Mouse (Mus musculus) skeletal muscle tissue, adult 2 months (tissue): ENCODE results near the gene Stk11.

Experiments used
- DNase-seq: peaks from one replicate; pipeline ENCODE4 v3.0.0-alpha.2; 2012; ENCODE audit warnings: low read depth, low spot score

Stk11 gene

GRCm38 (mm10) chr10:80115290-80115943 is at the start of gene Stk11:
TSS of gene Stk11 (plus strand) at chr10:80115803.
- peak; percentile 100 for DNase-seq

GRCm38 (mm10) chr10:80069251-80069650 is 46.4 kb upstream of the Stk11 start:
- no peak for DNase-seq

GRCm38 (mm10) chr10:80069948-80070450 is 45.6 kb upstream of the Stk11 start:
- no peak for DNase-seq

GRCm38 (mm10) chr10:80070837-80071515 is 44.6 kb upstream of the Stk11 start:
- DNase-seq = peak; percentile 92

- DNase-seq = no peak
These were observed 44.1 kb upstream of the Stk11 start for GRCm38 (mm10) chr10:80071516-80071900.

- DNase-seq = no peak
These were observed 42.7 kb upstream of the Stk11 start for GRCm38 (mm10) chr10:80072623-80073489.

- peak; percentile 77 for DNase-seq
These were observed 40.6 kb upstream of the Stk11 start for GRCm38 (mm10) chr10:80074813-80075601.

GRCm38 (mm10) chr10:80075924-80076323 is 39.7 kb upstream of the Stk11 start:
- DNase-seq = no peak

GRCm38 (mm10) chr10:80076386-80076785 is 39.2 kb upstream of the Stk11 start:
- no peak for DNase-seq

GRCm38 (mm10) chr10:80077312-80077711 is 38.3 kb upstream of the Stk11 start:
- DNase-seq = no peak

GRCm38 (mm10) chr10:80078366-80078765 is 37.2 kb upstream of the Stk11 start:
- no peak for DNase-seq

- no peak for DNase-seq
These were observed 35.1 kb upstream of the Stk11 start for GRCm38 (mm10) chr10:80080396-80081070.

- DNase-seq = no peak
These were observed 34.5 kb upstream of the Stk11 start for GRCm38 (mm10) chr10:80081075-80081474.

- no peak for DNase-seq
These were observed 30.7 kb upstream of the Stk11 start for GRCm38 (mm10) chr10:80084817-80085487.

- peak; percentile 66 for DNase-seq
These were observed 28.8 kb upstream of the Stk11 start for GRCm38 (mm10) chr10:80086847-80087246.

- no peak for DNase-seq
These were observed 28.1 kb upstream of the Stk11 start for GRCm38 (mm10) chr10:80087483-80087882.

GRCm38 (mm10) chr10:80089146-80089545 is 26.5 kb upstream of the Stk11 start:
- DNase-seq = no peak

- no peak for DNase-seq
These were observed 24.1 kb upstream of the Stk11 start for GRCm38 (mm10) chr10:80091527-80091926.

GRCm38 (mm10) chr10:80092690-80093089 is 22.9 kb upstream of the Stk11 start:
- DNase-seq = no peak

GRCm38 (mm10) chr10:80094085-80094484 is 21.5 kb upstream of the Stk11 start:
- no peak for DNase-seq
